Mouse (Mus musculus) kidney, adult 2 months (tissue): Measurements from ENCODE around the gene Crxos. TPM values are rescaled to one million over a fixed set of nuclear protein-coding genes. Genes with fewer than 3 reads are reported as not detected.

Source experiments
- DNase-seq: peaks from one replicate; pipeline ENCODE4 v3.0.0; 2021
- H3K27ac ChIP-seq: fragments of 200-500 bp; 2 replicates; pipeline ENCODE4 v1.5.1; 2012; ENCODE audit warnings: low read depth, low read length, control low read depth, inconsistent platforms; ENCODE audit not compliant: insufficient read depth
- H3K27me3 ChIP-seq: fragments of 200-500 bp; replicated peaks from 2 replicates; pipeline ENCODE4 v1.6.1; 2012; ENCODE audit warnings: mild to moderate bottlenecking, moderate library complexity, low read length, inconsistent platforms; ENCODE audit not compliant: control insufficient read depth, insufficient read depth
- H3K36me3 ChIP-seq: fragments of 200-500 bp; 2 replicates; pipeline ENCODE4 v1.6.1; 2012; ENCODE audit warnings: mild to moderate bottlenecking, moderate library complexity, low read length, inconsistent platforms; ENCODE audit not compliant: control insufficient read depth, insufficient read depth
- H3K4me1 ChIP-seq: fragments of 200-500 bp; 2 replicates; pipeline ENCODE4 v1.6.1; 2011; ENCODE audit warnings: low read length; ENCODE audit not compliant: control insufficient read depth, insufficient read depth
- H3K4me3 ChIP-seq: fragments of 200-500 bp; 2 replicates; pipeline ENCODE4 v1.5.1; 2011; ENCODE audit warnings: mild to moderate bottlenecking, low read depth, low read length, control low read depth; ENCODE audit not compliant: insufficient read depth
- CTCF ChIP-seq: fragments of 200-500 bp; conservative IDR thresholded peaks from 2 replicates; pipeline ENCODE4 v1.5.1; 2011; ENCODE audit warnings: low read depth, mild to moderate bottlenecking, control low read depth, low read length, moderate library complexity, mixed read lengths; ENCODE audit not compliant: insufficient read depth, insufficient read length
- POLR2A ChIP-seq: fragments of 200-500 bp; IDR thresholded peaks from one replicate; pipeline ENCODE4 v1.6.1; 2011; ENCODE audit warnings: low read depth, low read length, control low read depth
- WGBS: fragments of 180-500 bp; shearing (Covaris S2); methylation state at CpG from one replicate; pipeline ENCODE4 v1.1.7; 2018; 5-methylcytosine and 5-hydroxymethylcytosine counted together
- polyA plus RNA-seq: library from polyadenylated mRNA; depleted of rRNA; stranded (reverse); fragments of >200 nt; gene quantifications from 2 replicates; pipeline ENCODE4 v1.2.3, GENCODE M21; 2012; rRNA removed

The Crxos gene
- polyA plus RNA-seq, 1 experiment: not detected

GRCm38 (mm10) chr7:15947653-15948260, 65.3 kb downstream of the Crxos start:
- Histone ChIP-seq H3K4me1 (peaks cover 12% of the 10 kb centered on the region), H3K36me3 (no peaks in the 10 kb centered on the region), H3K4me3 (no peak overlapping the region), H3K27me3 (no peaks in the 10 kb centered on the region), H3K27ac (no peak overlapping the region)
- TF ChIP-seq CTCF (no peak), POLR2A (no peak)
- DNase-seq: no peak
- 56% methylated on average over 4 of the region's 4 CpGs for WGBS

GRCm38 (mm10) chr7:15948381-15948941, 66.0 kb downstream of the Crxos start:
- H3K27ac ChIP-seq: peak overlapping the region; percentile 30
- WGBS: 5% methylated on average over 23 of the region's 23 CpGs
- DNase-seq: peak; percentile 91
- TF ChIP-seq CTCF: peak; percentile 87
- TF ChIP-seq POLR2A: no peak
- H3K4me3 ChIP-seq: peak overlapping the region; percentile 27
- no peaks in the 10 kb centered on the region for H3K36me3 ChIP-seq
- H3K4me1 ChIP-seq: peaks cover 12% of the 10 kb centered on the region
- H3K27me3 ChIP-seq: no peaks in the 10 kb centered on the region

- H3K4me3 ChIP-seq: no peak overlapping the region
- TF ChIP-seq CTCF: no peak
- TF ChIP-seq POLR2A: no peak
- no peak for DNase-seq
- H3K36me3 ChIP-seq: no peaks in the 10 kb centered on the region
- peaks cover 11% of the 10 kb centered on the region for H3K4me1 ChIP-seq
- 77% methylated on average over 7 of the region's 7 CpGs for WGBS
- no peak overlapping the region; the same call in 1 of the 2 replicates for H3K27ac ChIP-seq
- no peaks in the 10 kb centered on the region for H3K27me3 ChIP-seq
Observed at GRCm38 (mm10) chr7:15949216-15949790, 66.9 kb downstream of the Crxos start.

GRCm38 (mm10) chr7:15950008-15950407, 67.6 kb downstream of the Crxos start:
- no peak for TF ChIP-seq CTCF
- no peak for TF ChIP-seq POLR2A
- no peak overlapping the region for H3K27ac ChIP-seq
- WGBS: 88% methylated on average over 15 of the region's 15 CpGs
- H3K36me3 ChIP-seq: no peaks in the 10 kb centered on the region
- no peak for DNase-seq
- H3K27me3 ChIP-seq: no peaks in the 10 kb centered on the region
- peaks cover 5% of the 10 kb centered on the region for H3K4me1 ChIP-seq
- H3K4me3 ChIP-seq: no peak overlapping the region

- H3K4me1 ChIP-seq: peaks cover 3% of the 10 kb centered on the region; the same call in 1 of the 2 replicates
- no peak overlapping the region for H3K4me3 ChIP-seq
- no peak for DNase-seq
- no peaks in the 10 kb centered on the region for H3K27me3 ChIP-seq
- no peak for TF ChIP-seq CTCF
- TF ChIP-seq POLR2A: no peak
- 70% methylated on average over 3 of the region's 3 CpGs for WGBS
- no peak overlapping the region for H3K27ac ChIP-seq
- H3K36me3 ChIP-seq: no peaks in the 10 kb centered on the region
Observed at GRCm38 (mm10) chr7:15952416-15952815, 70.0 kb downstream of the Crxos start.

Other genes with a start within 250 kb of the Crxos start
- gene Obox3, start 242.7 kb upstream of the Crxos start, polyA plus RNA-seq: not detected in 2 replicates
- not detected in 2 replicates for gene Obox5, start 132.5 kb upstream of the Crxos start, polyA plus RNA-seq
- gene Obox6, start 42.9 kb upstream of the Crxos start, polyA plus RNA-seq: not detected in 2 replicates
- not detected in 2 replicates for gene Crx, start 2.6 kb upstream of the Crxos start, polyA plus RNA-seq
- 236 and 288 TPM in 2 replicates for gene Selenow, start 39.8 kb downstream of the Crxos start, polyA plus RNA-seq
- 87.9 and 88.9 TPM in 2 replicates for gene Nop53, start 63.5 kb downstream of the Crxos start, polyA plus RNA-seq
- 30.2 and 33.7 TPM in 2 replicates for gene Ehd2, start 85.0 kb downstream of the Crxos start, polyA plus RNA-seq
- 7.9 and 8.6 TPM in 2 replicates for gene Bicra, start 165.3 kb downstream of the Crxos start, polyA plus RNA-seq
- 0.03 TPM in 1 of 2 replicates, not detected in the other for gene Zfp541, start 179.2 kb downstream of the Crxos start, polyA plus RNA-seq
- gene Napa, start 215.8 kb downstream of the Crxos start, polyA plus RNA-seq: 177 and 207 TPM in 2 replicates
- 28.7 and 32.5 TPM in 2 replicates for gene Kptn, start 237.3 kb downstream of the Crxos start, polyA plus RNA-seq
- 0.33 and 0.38 TPM in 2 replicates for gene Slc8a2, start 247.2 kb downstream of the Crxos start, polyA plus RNA-seq